In the genomic region with DNA sequence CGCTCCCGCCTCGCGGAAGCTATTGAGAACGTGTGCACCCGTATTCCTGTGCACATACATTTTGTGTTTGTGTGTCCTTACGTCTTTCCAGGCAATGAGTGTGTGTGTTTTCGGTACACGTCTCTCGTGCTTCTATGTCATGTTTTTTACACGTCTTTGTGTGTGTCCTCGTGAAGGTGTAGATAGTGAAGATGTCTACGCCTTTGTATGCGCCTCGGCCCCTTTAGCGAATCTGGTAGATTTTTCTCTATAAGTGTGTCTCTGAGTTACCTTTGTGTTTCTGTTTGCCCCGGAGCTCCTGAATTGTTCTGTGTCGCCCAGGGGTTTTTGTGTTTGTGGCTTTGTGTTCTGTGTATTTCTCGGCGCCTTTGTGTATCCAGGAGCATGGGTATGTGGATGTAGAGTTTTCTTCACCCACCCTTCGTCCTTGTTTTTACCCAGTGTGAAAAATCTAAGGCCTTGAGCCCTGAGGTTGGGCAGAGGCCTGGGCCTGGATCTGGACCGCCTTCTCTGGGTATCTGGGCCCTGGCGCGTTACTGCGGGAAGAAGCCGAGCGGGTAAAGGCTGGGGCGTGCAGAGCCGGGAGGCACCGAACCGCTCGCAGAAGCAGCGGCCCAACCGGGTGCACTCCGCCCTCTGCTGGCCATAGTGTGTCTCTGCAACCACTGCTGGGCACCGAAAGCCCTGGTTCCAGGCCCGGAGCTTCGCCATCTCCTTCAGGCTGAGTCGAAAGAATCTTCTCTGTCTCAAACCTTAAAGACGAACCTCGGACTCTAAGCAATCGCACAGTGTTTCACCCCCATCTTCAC, we compare ENCODE assay signal across 9 mouse cellular contexts. TPM values are rescaled to one million over a fixed set of nuclear protein-coding genes. Genes with fewer than 3 reads are reported as not detected.
DNase-seq lines count a peak whose midpoint lies in the region; ATAC-seq lines count a peak whose summit lies in the region.
"Had no signal": no experiment of that assay in that cellular context is flagged by ENCODE, and none has a peak within 500 bp of the region (broad histone marks: within the 10 kb centered on the region; RNA-seq: fewer than 3 reads in every experiment).

No protein-coding gene starts in this region.

- H3K4me1 ChIP-seq in intestine, embryonic 16.5 days (ENCODE audit: control insufficient read depth, insufficient read depth, low read length): peaks cover 25% of the 10 kb centered on the region
- H3K4me1 ChIP-seq in midbrain, embryonic 12.5 days: peaks cover 48% of the 10 kb centered on the region

- H3K9me3 ChIP-seq in intestine, embryonic 16.5 days (ENCODE audit: control insufficient read depth, low read length): no peaks in the 10 kb centered on the region
- no peaks in the 10 kb centered on the region for H3K9me3 ChIP-seq in midbrain, embryonic 12.5 days
- H3K9me3 ChIP-seq: megakaryocyte, embryonic 14.5 days had no signal

- 2% methylated on average over 42 of the region's 42 CpGs for WGBS in intestine, embryonic 16.5 days
- WGBS in midbrain, embryonic 12.5 days: 1% methylated on average over 37 of the region's 42 CpGs

- H3K27me3 ChIP-seq in intestine, embryonic 16.5 days (replicated peaks; ENCODE audit: control insufficient read depth, insufficient read depth, low read length): peaks cover 94% of the 10 kb centered on the region
- peaks cover 100% of the 10 kb centered on the region for H3K27me3 ChIP-seq in midbrain, embryonic 12.5 days

- peak; percentile 81 for DNase-seq in adrenal gland, postnatal 25 days
- peak; percentile 88 for DNase-seq in embryo, embryonic 9.5 days (ENCODE audit: extremely low spot score)
- DNase-seq in left cerebral cortex, postnatal 36 days (ENCODE audit: low spot score in 2 of 2): peak; percentile 68 to 73
- peak; percentile 35 for DNase-seq in skeletal muscle tissue, adult 2 months (ENCODE audit: low read depth, low spot score)
- no peak for DNase-seq in yolk sac, embryonic 10.5 days (ENCODE audit: low spot score)

- peak; percentile 76 for ATAC-seq in granulocyte monocyte progenitor cell, adult 5-6 weeks (replicated peaks; ENCODE audit: poor library complexity, severe bottlenecking)
- peak; percentile 47; the same call in 1 of the 2 replicates for ATAC-seq in intestine, embryonic 16.5 days
- 0 out of 2 replicates have a peak, but pooled peaks have one; percentile 23 for ATAC-seq in midbrain, embryonic 12.5 days (ENCODE audit: low FRiP score, low read depth)

- no peak overlapping the region for H3K27ac ChIP-seq in intestine, embryonic 16.5 days (ENCODE audit: low read length)
- peak overlapping the region; percentile 43 for H3K27ac ChIP-seq in midbrain, embryonic 12.5 days (replicated peaks)

- intact Hi-C loops in left cerebral cortex, postnatal 36 days (cut with DNase I): loop anchor here (1.0 to 5.0 kb wide), 2 partner anchors 86 to 156 kb away; no protein-coding TSS in a partner anchor

- no peak overlapping the region for H3K9ac ChIP-seq in intestine, embryonic 16.5 days (ENCODE audit: low read depth, low read length)
- H3K9ac ChIP-seq in midbrain, embryonic 12.5 days (replicated peaks): peak overlapping the region; percentile 16; the same call in 1 of the 2 replicates

- H3K4me3 ChIP-seq in intestine, embryonic 16.5 days (ENCODE audit: low read length): no peak overlapping the region
- peak overlapping the region; percentile 46 for H3K4me3 ChIP-seq in midbrain, embryonic 12.5 days
- H3K4me3 ChIP-seq: megakaryocyte, embryonic 14.5 days had no signal

- H3K4me2 ChIP-seq in intestine, embryonic 16.5 days (ENCODE audit: low read depth, low read length): 0 out of 2 replicates have a peak overlapping the region, but pooled peaks have one; percentile 4
- H3K4me2 ChIP-seq in midbrain, embryonic 12.5 days (replicated peaks): peak overlapping the region; percentile 59

- no peaks in the 10 kb centered on the region for H3K36me3 ChIP-seq in intestine, embryonic 16.5 days (ENCODE audit: control insufficient read depth, insufficient read depth, low read length)
- H3K36me3 ChIP-seq in midbrain, embryonic 12.5 days: no peaks in the 10 kb centered on the region

RNA-seq across cellular contexts. Expression of a gene that starts 2.5 kb away (rescaled TPM):
- total RNA-seq in adrenal gland, postnatal 25 days (2021): 0.15 TPM in 1 of 2 replicates, not detected in the other
- not detected in 2 replicates for total RNA-seq in granulocyte monocyte progenitor cell, adult 5-6 weeks (2014; fragmentation: Nextera tagmentation)
- not detected in 2 replicates for total RNA-seq in granulocyte monocyte progenitor cell, adult 5-6 weeks (2017)
- 0.04 TPM in 1 of 2 replicates, not detected in the other for polyA plus RNA-seq in intestine, embryonic 16.5 days (2015; fragmentation: Nextera tagmentation; extraction: Ambion mirVana)
- under 1 TPM; 0.25 to 0.34 TPM for total RNA-seq in left cerebral cortex, postnatal 36 days (2021)
- polyA plus RNA-seq in midbrain, embryonic 12.5 days (2016; fragmentation: Nextera tagmentation; extraction: Ambion mirVana): 2.3 and 2.8 TPM in 2 replicates

Comparison
In these comparisons a context has a peak if more than half of its experiments do, and no peak if none do; other contexts are left out.
1. ATAC-seq: peak in every context shown above with its lines; median percentile 76 in granulocyte monocyte progenitor cell, adult 5-6 weeks; 47 in intestine, embryonic 16.5 days; 23 in midbrain, embryonic 12.5 days.